Mouse (Mus musculus) forebrain, embryonic 13.5 days (tissue): ENCODE results near the gene Kifc1. TPM values are rescaled to one million over a fixed set of nuclear protein-coding genes. Genes with fewer than 3 reads are reported as not detected.

ENCODE experiments used
- ATAC-seq: fragments of 200-750 bp; cut with Nextera tagmentation; 2 replicates; pipeline ENCODE4 v1.8.0; 2017
- H3K27ac ChIP-seq: fragments of 300-500 bp; sonication (generic); 2 replicates; pipeline ENCODE4 v1.5.1; 2015; ENCODE audit warnings: inconsistent platforms, mild to moderate bottlenecking, moderate library complexity
- H3K27me3 ChIP-seq: fragments of 300-500 bp; sonication (generic); 2 replicates; pipeline ENCODE4 v1.6.1; 2015; ENCODE audit warnings: mild to moderate bottlenecking, inconsistent platforms
- H3K36me3 ChIP-seq: fragments of 300-500 bp; sonication (generic); 2 replicates; pipeline ENCODE4 v1.6.1; 2015; ENCODE audit warnings: mild to moderate bottlenecking, inconsistent platforms; ENCODE audit not compliant: poor library complexity, severe bottlenecking
- H3K4me1 ChIP-seq: fragments of 300-500 bp; sonication (generic); 2 replicates; pipeline ENCODE4 v1.6.1; 2015; ENCODE audit warnings: inconsistent platforms
- H3K4me2 ChIP-seq: fragments of 300-500 bp; sonication (generic); 2 replicates; pipeline ENCODE4 v1.6.1; 2015; ENCODE audit warnings: inconsistent platforms, mild to moderate bottlenecking, moderate library complexity
- H3K4me3 ChIP-seq: fragments of 300-500 bp; sonication (generic); 2 replicates; pipeline ENCODE4 v1.5.1; 2015; ENCODE audit warnings: mild to moderate bottlenecking, inconsistent platforms
- H3K9ac ChIP-seq: fragments of 300-500 bp; sonication (generic); 2 replicates; pipeline ENCODE4 v1.6.1; 2015; ENCODE audit warnings: mild to moderate bottlenecking, inconsistent platforms
- H3K9me3 ChIP-seq: fragments of 300-500 bp; sonication (generic); replicated peaks from 2 replicates; pipeline ENCODE4 v1.6.1; 2016; ENCODE audit warnings: inconsistent platforms
- WGBS: fragments of 180-500 bp; shearing (Covaris S2); methylation state at CpG from one replicate; pipeline ENCODE4 v1.1.7; 2015; 5-methylcytosine and 5-hydroxymethylcytosine counted together
- polyA plus RNA-seq: library from polyadenylated mRNA; unstranded; fragments of >200 nt; fragmentation: Nextera tagmentation; extraction: Ambion mirVana; gene quantifications from 2 replicates; pipeline ENCODE4 v1.2.1, GENCODE M21; 2015

Kifc1 gene
- 6.8 and 7.4 TPM in 2 replicates for polyA plus RNA-seq

GRCm38 (mm10) chr17:33890533-33891059, at the start of gene Kifc1:
TSS of gene Kifc1 (minus strand) at chr17:33890661.
- Histone ChIP-seq H3K9me3 (no peaks in the 10 kb centered on the region), H3K4me1 (peaks cover 22% of the 10 kb centered on the region), H3K27me3 (no peaks in the 10 kb centered on the region), H3K9ac (peak within 1 kb of the TSS; percentile 74), H3K36me3 (peaks cover 15% of the 10 kb centered on the region), H3K4me2 (peak within 1 kb of the TSS; percentile 68), H3K27ac (0 out of 2 replicates have a peak within 1 kb of the TSS, but pooled peaks have one; percentile 31), H3K4me3 (peak within 1 kb of the TSS; percentile 60)
- peak; percentile 99 for ATAC-seq
- 1% methylated on average over 49 of the region's 49 CpGs for WGBS

GRCm38 (mm10) chr17:33938783-33939182, 48.3 kb upstream of the Kifc1 start:
- ATAC-seq, result no peak
- Histone ChIP-seq H3K36me3 (peaks cover 59% of the 10 kb centered on the region), H3K27me3 (no peaks in the 10 kb centered on the region), H3K4me2 (peak overlapping the region; percentile 97), H3K27ac (no peak overlapping the region), H3K4me3 (peak overlapping the region; percentile 77), H3K4me1 (peaks cover 24% of the 10 kb centered on the region), H3K9me3 (no peaks in the 10 kb centered on the region), H3K9ac (no peak overlapping the region)
- WGBS, result 86% methylated on average over 11 of the region's 11 CpGs

GRCm38 (mm10) chr17:33936993-33937392, 46.5 kb upstream of the Kifc1 start:
- Histone ChIP-seq H3K27ac (no peak overlapping the region), H3K9ac (no peak overlapping the region), H3K4me3 (no peak overlapping the region), H3K4me2 (no peak overlapping the region), H3K36me3 (peaks cover 66% of the 10 kb centered on the region), H3K4me1 (peaks cover 22% of the 10 kb centered on the region), H3K9me3 (no peaks in the 10 kb centered on the region), H3K27me3 (no peaks in the 10 kb centered on the region)
- WGBS, result 85% methylated on average over 15 of the region's 15 CpGs
- ATAC-seq, result no peak

GRCm38 (mm10) chr17:33935422-33936055, 45.1 kb upstream of the Kifc1 start:
- Histone ChIP-seq H3K4me1 (peaks cover 21% of the 10 kb centered on the region), H3K4me3 (0 out of 2 replicates have a peak overlapping the region, but pooled peaks have one; percentile 1), H3K36me3 (peaks cover 68% of the 10 kb centered on the region), H3K9me3 (no peaks in the 10 kb centered on the region), H3K27ac (no peak overlapping the region), H3K9ac (peak overlapping the region; percentile 13; the same call in 1 of the 2 replicates), H3K4me2 (no peak overlapping the region), H3K27me3 (0 out of 2 replicates have a peak, but pooled peaks cover 2% of the 10 kb centered on the region)
- no peak for ATAC-seq
- 91% methylated on average over 21 of the region's 21 CpGs for WGBS

GRCm38 (mm10) chr17:33932970-33933369, 42.5 kb upstream of the Kifc1 start:
- ATAC-seq, result no peak
- H3K4me1 ChIP-seq, result peaks cover 24% of the 10 kb centered on the region
- H3K4me3 ChIP-seq, result no peak overlapping the region
- H3K36me3 ChIP-seq, result peaks cover 58% of the 10 kb centered on the region
- no peaks in the 10 kb centered on the region for H3K9me3 ChIP-seq
- 0 out of 2 replicates have a peak, but pooled peaks cover 2% of the 10 kb centered on the region for H3K27me3 ChIP-seq
- H3K9ac ChIP-seq, result no peak overlapping the region
- no peak overlapping the region for H3K4me2 ChIP-seq
- WGBS, result 96% methylated on average over 15 of the region's 15 CpGs
- no peak overlapping the region for H3K27ac ChIP-seq

GRCm38 (mm10) chr17:33932448-33932847, 42.0 kb upstream of the Kifc1 start:
- Histone ChIP-seq H3K4me1 (peaks cover 29% of the 10 kb centered on the region), H3K36me3 (peaks cover 59% of the 10 kb centered on the region), H3K27me3 (0 out of 2 replicates have a peak, but pooled peaks cover 2% of the 10 kb centered on the region), H3K4me3 (no peak overlapping the region), H3K27ac (no peak overlapping the region), H3K9me3 (no peaks in the 10 kb centered on the region), H3K9ac (no peak overlapping the region), H3K4me2 (no peak overlapping the region)
- 88% methylated on average over 14 of the region's 14 CpGs for WGBS
- ATAC-seq, result no peak

- no peak overlapping the region for H3K9ac ChIP-seq
- H3K27me3 ChIP-seq, result 0 out of 2 replicates have a peak, but pooled peaks cover 2% of the 10 kb centered on the region
- H3K4me1 ChIP-seq, result peaks cover 29% of the 10 kb centered on the region
- H3K27ac ChIP-seq, result no peak overlapping the region
- H3K36me3 ChIP-seq, result peaks cover 54% of the 10 kb centered on the region
- no peak for ATAC-seq
- H3K9me3 ChIP-seq, result no peaks in the 10 kb centered on the region
- WGBS, result 91% methylated on average over 11 of the region's 11 CpGs
- no peak overlapping the region for H3K4me2 ChIP-seq
- no peak overlapping the region for H3K4me3 ChIP-seq
These were observed 41.5 kb upstream of the Kifc1 start for GRCm38 (mm10) chr17:33931947-33932346.

GRCm38 (mm10) chr17:33931159-33931866, 40.9 kb upstream of the Kifc1 start:
- peaks cover 51% of the 10 kb centered on the region for H3K36me3 ChIP-seq
- H3K9me3 ChIP-seq, result no peaks in the 10 kb centered on the region
- H3K4me1 ChIP-seq, result peaks cover 29% of the 10 kb centered on the region
- 36% methylated on average over 15 of the region's 18 CpGs for WGBS
- ATAC-seq, result no peak
- no peak overlapping the region for H3K27ac ChIP-seq
- peak overlapping the region; percentile 94 for H3K9ac ChIP-seq
- peak overlapping the region; percentile 87 for H3K4me3 ChIP-seq
- peak overlapping the region; percentile 99 for H3K4me2 ChIP-seq
- H3K27me3 ChIP-seq, result 0 out of 2 replicates have a peak, but pooled peaks cover 2% of the 10 kb centered on the region

GRCm38 (mm10) chr17:33930280-33931158, 40.1 kb upstream of the Kifc1 start:
- no peak for ATAC-seq
- Histone ChIP-seq H3K4me2 (peak overlapping the region; percentile 99), H3K9ac (peak overlapping the region; percentile 94), H3K4me3 (peak overlapping the region; percentile 87), H3K4me1 (peaks cover 29% of the 10 kb centered on the region), H3K9me3 (no peaks in the 10 kb centered on the region), H3K27ac (peak overlapping the region; percentile 95), H3K36me3 (peaks cover 49% of the 10 kb centered on the region), H3K27me3 (0 out of 2 replicates have a peak, but pooled peaks cover 2% of the 10 kb centered on the region)
- under 1% methylated on average over 30 of the region's 45 CpGs for WGBS

GRCm38 (mm10) chr17:33929371-33930279, 39.2 kb upstream of the Kifc1 start, which contains the start of gene Rgl2:
TSS of gene Rgl2 (plus strand) at chr17:33929543.
- Histone ChIP-seq H3K4me3 (peak within 1 kb of the TSS; percentile 87), H3K9ac (peak within 1 kb of the TSS; percentile 94), H3K4me2 (peak within 1 kb of the TSS; percentile 99), H3K4me1 (peaks cover 29% of the 10 kb centered on the region), H3K36me3 (peaks cover 40% of the 10 kb centered on the region), H3K27ac (peak within 1 kb of the TSS; percentile 95), H3K27me3 (0 out of 2 replicates have a peak, but pooled peaks cover 2% of the 10 kb centered on the region), H3K9me3 (no peaks in the 10 kb centered on the region)
- WGBS, result under 1% methylated on average over 73 of the region's 80 CpGs
- ATAC-seq, result peak; percentile 91
